Mouse (Mus musculus) heart, embryonic 12.5 days (tissue): ENCODE results near the gene Fyb. TPM values are rescaled to one million over a fixed set of nuclear protein-coding genes. Genes with fewer than 3 reads are reported as not detected.

Experiments used
- ATAC-seq: fragments of 200-750 bp; cut with Nextera tagmentation; 2 replicates; pipeline ENCODE4 v1.8.0; 2017; ENCODE audit warnings: moderate TSS enrichment, moderate library complexity; ENCODE audit not compliant: insufficient number of reproducible peaks, low FRiP score
- H3K27ac ChIP-seq: fragments of 300-500 bp; sonication (generic); 2 replicates; pipeline ENCODE4 v1.5.1; 2016; ENCODE audit warnings: mild to moderate bottlenecking, moderate library complexity; ENCODE audit not compliant: poor library complexity, severe bottlenecking
- H3K27me3 ChIP-seq: fragments of 300-500 bp; sonication (generic); replicated peaks from 2 replicates; pipeline ENCODE4 v1.6.1; 2016; ENCODE audit warnings: mild to moderate bottlenecking, moderate library complexity
- H3K36me3 ChIP-seq: fragments of 300-500 bp; sonication (generic); 2 replicates; pipeline ENCODE4 v1.6.1; 2016; ENCODE audit warnings: mild to moderate bottlenecking, moderate library complexity
- H3K4me1 ChIP-seq: fragments of 300-500 bp; sonication (generic); replicated peaks from 2 replicates; pipeline ENCODE4 v1.6.1; 2016; ENCODE audit warnings: mild to moderate bottlenecking
- H3K4me2 ChIP-seq: fragments of 300-500 bp; sonication (generic); 2 replicates; pipeline ENCODE4 v1.6.1; 2016; ENCODE audit warnings: mild to moderate bottlenecking, moderate library complexity
- H3K4me3 ChIP-seq: fragments of 300-500 bp; sonication (generic); 2 replicates; pipeline ENCODE4 v1.5.1; 2016; ENCODE audit warnings: mild to moderate bottlenecking
- H3K9ac ChIP-seq: fragments of 300-500 bp; sonication (generic); 2 replicates; pipeline ENCODE4 v1.6.1; 2016; ENCODE audit warnings: mild to moderate bottlenecking, moderate library complexity
- H3K9me3 ChIP-seq: fragments of 300-500 bp; sonication (generic); replicated peaks from 2 replicates; pipeline ENCODE4 v1.6.1; 2016; ENCODE audit warnings: mild to moderate bottlenecking, moderate library complexity
- WGBS: fragments of 180-500 bp; shearing (Covaris S2); methylation state at CpG from one replicate; pipeline ENCODE4 v1.1.7; 2016; 5-methylcytosine and 5-hydroxymethylcytosine counted together
- polyA plus RNA-seq: library from polyadenylated mRNA; unstranded; fragments of >200 nt; fragmentation: Nextera tagmentation; extraction: Ambion mirVana; gene quantifications from 2 replicates; pipeline ENCODE4 v1.2.1, GENCODE M21; 2016

Gene Fyb
- polyA plus RNA-seq, 1 experiment from 2014 or later, result 4.3 TPM

DNA sequence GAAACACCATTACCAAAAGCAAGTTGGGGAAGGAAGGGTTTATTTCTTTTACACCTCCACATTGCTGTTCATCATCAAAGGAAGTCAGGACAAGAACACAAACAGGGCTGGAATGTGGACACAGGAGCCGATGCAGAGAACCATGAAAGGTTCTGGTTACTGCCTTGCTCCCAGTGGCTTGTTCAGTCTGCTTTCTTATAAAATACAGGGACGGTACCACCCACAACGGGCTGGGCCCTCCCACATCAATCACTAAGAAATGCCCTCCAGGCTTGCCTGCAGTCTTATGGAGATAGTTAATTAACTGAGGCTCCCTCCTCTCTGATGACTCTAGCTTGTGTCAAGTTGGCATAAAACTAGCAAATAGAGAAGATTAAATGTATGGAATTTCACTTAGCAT, 139.3 kb downstream of the Fyb start:
- no peak for ATAC-seq

DNA sequence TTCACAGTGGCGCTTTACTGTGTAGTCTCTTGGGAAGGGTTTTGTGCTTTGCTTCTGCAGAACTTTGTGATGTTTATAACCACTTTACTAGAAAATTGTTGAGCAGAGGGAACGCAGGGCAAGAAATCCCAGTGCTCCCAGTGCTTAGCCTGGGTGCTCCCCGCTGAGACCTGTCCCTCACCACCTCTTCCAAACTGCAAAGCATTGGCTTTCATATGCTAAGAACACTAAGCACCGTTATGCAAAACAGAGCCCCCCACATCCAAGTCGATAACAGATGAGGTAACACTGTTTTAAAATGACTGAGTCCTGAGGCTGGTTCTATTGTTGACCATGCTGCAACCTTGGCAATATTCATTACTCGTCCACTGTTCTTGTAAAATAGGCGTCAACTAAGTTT, 141.3 kb downstream of the Fyb start:
- no peaks in the 10 kb centered on the region for H3K27me3 ChIP-seq
- WGBS, result 60% methylated on average over 7 of the region's 7 CpGs
- no peak for ATAC-seq

More for the DNA sequence above, 139.3 kb downstream of the Fyb start:
- no peak overlapping the region for H3K9ac ChIP-seq
- 0 out of 2 replicates have a peak, but pooled peaks cover 5% of the 10 kb centered on the region for H3K4me1 ChIP-seq
- H3K4me2 ChIP-seq, result no peak overlapping the region
- no peak overlapping the region for H3K27ac ChIP-seq
- H3K9me3 ChIP-seq, result no peaks in the 10 kb centered on the region
- H3K4me3 ChIP-seq, result no peak overlapping the region
- 41% methylated on average over 3 of the region's 3 CpGs for WGBS
- H3K27me3 ChIP-seq, result no peaks in the 10 kb centered on the region
- H3K36me3 ChIP-seq, result no peaks in the 10 kb centered on the region

DNA sequence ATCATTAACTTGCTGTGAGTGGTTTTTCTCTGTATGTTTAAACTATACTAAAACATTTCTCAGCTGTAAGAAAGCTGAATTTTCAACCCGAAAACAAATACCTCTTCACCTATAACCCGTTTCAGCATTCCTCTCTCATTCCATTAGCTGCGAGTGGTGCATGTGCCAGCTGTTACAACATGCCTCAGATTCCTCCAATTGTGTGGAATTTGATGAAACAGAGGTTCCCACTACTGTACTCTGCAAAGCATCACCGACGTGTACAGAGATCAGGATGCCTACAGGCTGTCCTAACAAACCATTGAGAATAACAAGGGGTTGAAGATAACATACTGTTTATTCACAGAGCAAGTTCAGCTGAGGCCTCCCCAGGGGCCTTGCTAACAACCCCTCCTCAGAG, 143.4 kb downstream of the Fyb start:
- ATAC-seq, result no peak
- no peak overlapping the region for H3K9ac ChIP-seq
- H3K27ac ChIP-seq, result no peak overlapping the region
- WGBS, result 26% methylated on average over 5 of the region's 5 CpGs
- H3K4me3 ChIP-seq, result no peak overlapping the region
- H3K27me3 ChIP-seq, result no peaks in the 10 kb centered on the region
- H3K36me3 ChIP-seq, result no peaks in the 10 kb centered on the region
- H3K4me1 ChIP-seq, result 0 out of 2 replicates have a peak, but pooled peaks cover 10% of the 10 kb centered on the region
- no peaks in the 10 kb centered on the region for H3K9me3 ChIP-seq
- H3K4me2 ChIP-seq, result no peak overlapping the region

More for the DNA sequence above, 141.3 kb downstream of the Fyb start:
- Histone ChIP-seq H3K4me3 (no peak overlapping the region), H3K9me3 (no peaks in the 10 kb centered on the region), H3K9ac (no peak overlapping the region), H3K36me3 (no peaks in the 10 kb centered on the region), H3K27ac (no peak overlapping the region), H3K4me2 (no peak overlapping the region), H3K4me1 (0 out of 2 replicates have a peak, but pooled peaks cover 8% of the 10 kb centered on the region)

DNA sequence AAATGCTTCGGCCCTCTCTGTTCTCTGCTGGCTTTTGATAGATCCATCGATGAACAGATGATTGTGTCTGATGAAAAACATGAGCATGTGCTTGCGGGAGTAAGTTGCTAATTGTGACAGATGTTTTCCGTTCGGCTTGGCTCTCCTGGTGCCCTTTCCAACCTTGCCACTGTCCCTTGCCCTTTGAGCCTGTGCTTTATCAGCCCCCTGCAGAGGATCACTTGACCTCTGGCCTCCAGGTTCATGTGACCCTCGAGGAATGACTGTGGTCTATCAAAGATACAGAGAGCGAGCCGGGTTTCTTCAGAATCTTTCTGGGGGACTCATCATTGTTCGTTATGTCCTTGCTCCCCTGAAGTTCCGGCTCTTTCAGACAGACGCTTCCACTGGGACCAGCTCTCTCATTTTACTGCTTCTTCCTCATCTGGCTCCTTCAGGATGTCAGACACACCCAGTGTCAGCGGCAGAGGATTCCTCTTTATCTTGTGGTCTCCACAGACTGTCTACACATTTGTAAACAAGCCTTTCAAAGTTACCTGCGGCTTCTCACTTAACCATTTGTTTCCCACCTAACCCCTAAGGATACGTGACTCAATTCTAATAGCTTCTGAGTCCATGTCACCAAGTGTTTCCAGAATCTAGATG, 146.3 kb downstream of the Fyb start:
- Histone ChIP-seq H3K4me1 (0 out of 2 replicates have a peak, but pooled peaks cover 10% of the 10 kb centered on the region), H3K36me3 (no peaks in the 10 kb centered on the region), H3K27ac (no peak overlapping the region), H3K4me2 (no peak overlapping the region), H3K9me3 (no peaks in the 10 kb centered on the region), H3K27me3 (no peaks in the 10 kb centered on the region), H3K4me3 (no peak overlapping the region), H3K9ac (no peak overlapping the region)
- 19% methylated on average over 14 of the region's 14 CpGs for WGBS
- ATAC-seq, result no peak

DNA sequence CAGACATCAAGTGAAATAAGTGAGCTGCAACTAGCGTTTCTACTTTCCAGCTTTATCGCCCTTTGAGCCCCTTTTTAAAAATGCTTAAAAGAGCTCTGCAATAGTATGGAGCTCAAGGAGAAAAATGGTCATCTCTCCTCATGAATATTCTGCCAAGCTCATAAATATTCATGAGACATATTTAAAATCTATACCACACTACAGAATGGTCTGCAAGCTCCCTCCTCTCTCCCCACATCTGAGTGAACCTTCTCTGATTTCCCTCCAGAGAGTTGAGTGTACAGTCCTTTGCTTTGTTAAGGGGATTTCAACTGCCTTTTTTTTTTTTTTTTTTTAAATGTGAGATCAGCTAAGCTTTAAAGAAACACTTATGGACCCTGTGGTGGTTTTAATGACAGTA, 155.8 kb downstream of the Fyb start:
- 72% methylated on average over 2 of the region's 2 CpGs for WGBS
- ATAC-seq, result no peak
- no peak overlapping the region for H3K27ac ChIP-seq

DNA sequence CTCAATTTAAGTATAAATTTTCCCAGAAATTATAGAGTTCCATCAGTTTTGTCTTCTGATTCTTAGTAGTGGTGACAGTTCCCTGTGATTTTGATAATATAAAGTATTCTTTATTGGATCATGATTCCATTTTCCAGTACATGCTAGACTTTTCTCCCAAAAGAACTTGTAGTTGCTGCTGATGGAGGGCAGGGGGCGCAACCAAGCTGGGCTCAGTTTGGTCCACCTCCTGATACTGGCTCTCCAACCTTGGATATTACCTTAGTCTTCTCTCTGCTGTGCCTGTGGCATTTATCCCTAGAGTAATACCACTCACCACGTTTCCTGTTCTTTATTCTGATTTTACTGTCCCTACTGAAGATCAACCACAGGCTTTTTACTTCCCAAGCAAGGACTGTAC, 179.5 kb downstream of the Fyb start:
- no peaks in the 10 kb centered on the region for H3K27me3 ChIP-seq
- H3K4me1 ChIP-seq, result 0 out of 2 replicates have a peak, but pooled peaks cover 3% of the 10 kb centered on the region
- no peak overlapping the region for H3K9ac ChIP-seq
- H3K9me3 ChIP-seq, result no peaks in the 10 kb centered on the region
- H3K4me2 ChIP-seq, result no peak overlapping the region
- ATAC-seq, result no peak
- H3K27ac ChIP-seq, result no peak overlapping the region
- WGBS, result 67% methylated on average over 2 of the region's 2 CpGs
- no peaks in the 10 kb centered on the region for H3K36me3 ChIP-seq
- H3K4me3 ChIP-seq, result no peak overlapping the region

More for the DNA sequence above, 155.8 kb downstream of the Fyb start:
- H3K4me3 ChIP-seq, result no peak overlapping the region
- no peaks in the 10 kb centered on the region for H3K27me3 ChIP-seq
- no peaks in the 10 kb centered on the region for H3K4me1 ChIP-seq
- H3K36me3 ChIP-seq, result no peaks in the 10 kb centered on the region
- no peak overlapping the region for H3K4me2 ChIP-seq
- no peak overlapping the region for H3K9ac ChIP-seq
- no peaks in the 10 kb centered on the region for H3K9me3 ChIP-seq

DNA sequence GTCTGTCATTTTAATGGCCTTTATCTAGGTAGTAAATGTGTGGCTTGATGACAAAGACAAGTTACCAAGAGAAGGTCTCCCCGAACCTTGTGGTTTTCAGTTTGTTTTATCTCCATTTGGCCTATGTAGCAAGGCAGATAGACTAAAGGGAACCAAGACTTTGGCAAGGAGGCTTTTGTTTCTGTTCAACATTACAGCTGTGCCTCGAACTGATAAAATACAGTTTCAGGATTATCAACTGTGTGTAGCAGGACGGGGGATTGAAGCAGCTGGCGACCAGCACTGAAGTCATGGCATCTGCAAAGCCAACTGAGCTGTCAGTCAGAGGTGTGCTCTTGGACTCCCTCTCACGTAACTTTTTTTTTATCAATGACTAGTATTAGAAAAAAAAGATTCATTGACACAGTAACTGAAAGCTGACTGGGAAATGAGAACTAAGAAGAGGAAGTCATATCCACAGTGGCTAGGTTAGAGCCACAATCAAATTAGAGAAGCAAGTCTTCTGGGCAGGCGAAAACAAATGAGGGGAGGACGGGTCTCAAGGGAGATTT, 182.8 kb downstream of the Fyb start:
- ATAC-seq, result no peak
- Histone ChIP-seq H3K27me3 (no peaks in the 10 kb centered on the region), H3K4me1 (0 out of 2 replicates have a peak, but pooled peaks cover 12% of the 10 kb centered on the region), H3K9me3 (no peaks in the 10 kb centered on the region), H3K36me3 (no peaks in the 10 kb centered on the region), H3K9ac (no peak overlapping the region), H3K4me3 (no peak overlapping the region), H3K4me2 (no peak overlapping the region), H3K27ac (no peak overlapping the region)
- WGBS, result 31% methylated on average over 7 of the region's 7 CpGs

DNA sequence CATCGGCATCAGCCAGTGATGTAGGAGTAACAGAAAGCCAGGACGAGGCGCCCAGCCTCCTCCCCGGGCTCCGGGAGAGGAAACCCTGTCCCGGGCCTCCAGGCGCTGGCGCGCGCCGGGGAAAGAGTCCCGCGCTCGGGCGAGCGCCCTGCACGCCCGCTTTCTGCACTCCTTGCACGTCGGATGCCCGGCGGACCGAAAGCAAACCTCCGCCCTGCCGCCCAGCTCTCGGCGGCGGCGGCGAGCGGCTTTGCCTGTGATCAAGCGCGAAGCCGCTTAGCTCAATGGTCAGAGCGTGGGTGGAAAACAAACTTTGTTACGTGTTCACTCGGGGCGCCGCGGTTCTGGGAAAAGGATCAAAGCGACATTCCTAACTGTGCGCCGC, 184.9 kb downstream of the Fyb start:
- peak; percentile 70 for ATAC-seq
- H3K4me3 ChIP-seq, result peak overlapping the region; percentile 99
- under 1% methylated on average over 43 of the region's 43 CpGs for WGBS
- H3K27me3 ChIP-seq, result no peaks in the 10 kb centered on the region
- peak overlapping the region; percentile 96 for H3K4me2 ChIP-seq
- H3K9ac ChIP-seq, result peak overlapping the region; percentile 89
- peak overlapping the region; percentile 88 for H3K27ac ChIP-seq
- no peaks in the 10 kb centered on the region for H3K9me3 ChIP-seq
- no peaks in the 10 kb centered on the region for H3K36me3 ChIP-seq
- peaks cover 24% of the 10 kb centered on the region for H3K4me1 ChIP-seq

DNA sequence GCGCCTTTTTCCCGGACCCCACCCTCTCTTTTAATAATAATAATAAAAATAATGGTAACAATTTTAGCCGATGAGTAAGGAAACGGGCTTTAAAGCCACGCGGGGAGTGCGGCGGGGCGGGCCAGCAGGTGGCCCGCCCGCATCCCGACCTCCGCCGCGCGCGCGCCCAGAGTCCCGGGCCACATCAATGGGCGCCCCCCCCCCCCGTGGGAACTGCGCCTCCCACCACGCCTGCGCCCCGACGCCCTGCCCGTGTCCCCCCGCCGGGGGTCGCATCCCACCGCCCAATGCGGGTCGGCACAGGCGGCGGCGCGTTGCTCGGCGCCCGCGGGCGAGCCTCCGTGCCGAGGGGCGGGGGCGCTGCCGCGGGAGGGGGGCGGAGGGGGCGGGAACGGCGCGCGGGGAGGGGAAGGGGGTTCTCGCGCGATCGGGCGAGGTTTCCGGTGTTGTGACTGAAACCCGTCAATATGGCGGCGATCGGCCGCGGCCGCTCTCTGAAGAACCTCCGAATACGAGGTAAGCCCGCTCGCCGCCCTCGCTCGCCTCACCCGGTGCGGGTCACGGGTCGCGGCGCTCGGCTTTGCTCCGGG, 185.4 kb downstream of the Fyb start, which contains the start of gene Rictor:
Gene Rictor, plus strand, starts transcription at position 444 of the 590 bp plus-strand sequence.
- Histone ChIP-seq H3K9ac (peak within 1 kb of the TSS; percentile 89), H3K27ac (peak within 1 kb of the TSS; percentile 88), H3K9me3 (no peaks in the 10 kb centered on the region), H3K4me2 (peak within 1 kb of the TSS; percentile 96), H3K27me3 (no peaks in the 10 kb centered on the region), H3K4me3 (peak within 1 kb of the TSS; percentile 99), H3K4me1 (peaks cover 29% of the 10 kb centered on the region), H3K36me3 (no peaks in the 10 kb centered on the region)
- under 1% methylated on average over 58 of the region's 82 CpGs for WGBS
- peak; percentile 85 for ATAC-seq

DNA sequence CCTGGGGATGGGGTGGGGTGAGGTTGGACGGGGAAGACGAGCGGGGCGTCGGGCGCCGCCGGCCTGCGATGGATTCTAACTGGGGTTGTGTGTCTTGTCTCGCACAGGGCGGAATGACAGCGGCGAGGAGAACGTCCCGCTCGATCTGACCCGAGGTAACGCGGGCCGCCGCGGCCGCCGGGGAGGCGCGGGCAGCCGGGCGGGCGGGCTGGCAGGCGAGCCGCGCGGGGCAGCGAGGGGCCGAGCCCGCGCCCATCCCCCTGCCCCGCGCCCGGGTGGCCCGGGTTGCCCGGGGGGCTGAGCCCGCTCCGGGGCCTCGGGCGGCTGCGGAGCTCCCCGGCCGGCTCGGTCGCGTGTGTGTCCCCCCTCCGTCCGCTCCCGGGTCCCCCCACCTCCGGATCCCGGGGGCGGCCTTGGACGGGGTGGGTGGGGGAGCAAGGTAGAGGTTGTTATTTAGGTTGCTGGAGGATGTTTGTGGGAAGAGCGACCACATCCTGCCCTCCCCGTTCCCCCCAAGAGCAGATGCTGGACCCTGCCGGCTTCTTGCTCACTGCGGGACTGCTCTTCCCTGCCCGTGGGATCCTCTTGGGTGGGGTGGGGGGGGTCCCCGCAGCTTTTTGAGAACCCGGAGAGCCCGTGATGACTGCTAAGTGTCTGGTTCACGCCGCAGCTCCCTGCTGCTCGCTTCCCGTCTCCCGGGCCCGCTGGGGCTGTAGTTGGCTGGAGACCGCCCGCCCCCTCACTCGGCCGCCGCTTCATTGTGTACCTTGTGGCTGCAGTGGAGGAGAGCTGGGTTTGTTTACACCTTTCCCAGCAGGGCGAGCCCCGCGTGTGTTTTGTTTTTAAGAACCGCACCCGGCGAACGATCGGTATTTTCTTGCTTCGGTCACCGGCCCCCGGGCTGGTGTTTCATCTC, 186.1 kb downstream of the Fyb start:
- Histone ChIP-seq H3K36me3 (no peaks in the 10 kb centered on the region), H3K27me3 (no peaks in the 10 kb centered on the region), H3K9me3 (no peaks in the 10 kb centered on the region), H3K4me2 (peak overlapping the region; percentile 96), H3K4me1 (peaks cover 36% of the 10 kb centered on the region), H3K27ac (peak overlapping the region; percentile 88), H3K4me3 (peak overlapping the region; percentile 99), H3K9ac (peak overlapping the region; percentile 89)
- WGBS, result 2% methylated on average over 57 of the region's 89 CpGs
- peak; percentile 77 for ATAC-seq

DNA sequence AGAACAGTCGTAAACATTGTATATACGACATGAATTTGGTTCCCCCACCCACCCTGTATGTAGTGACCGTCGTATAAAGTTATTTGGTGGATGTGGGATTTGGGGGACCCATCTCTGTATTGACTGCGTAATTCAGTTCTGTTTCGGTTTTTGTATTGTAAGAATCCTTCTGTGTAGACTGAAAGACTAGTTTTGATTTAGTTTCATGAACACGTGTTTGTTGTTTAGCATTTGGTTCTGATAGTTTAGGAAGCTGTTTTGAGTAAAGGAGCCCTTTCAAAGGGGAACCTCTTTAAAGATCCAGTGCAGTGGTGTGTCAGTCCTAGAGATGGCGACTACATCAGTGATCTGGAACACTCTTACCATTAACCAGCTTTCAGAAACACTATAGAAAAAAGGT, 187.0 kb downstream of the Fyb start:
- no peak for ATAC-seq
- Histone ChIP-seq H3K27me3 (no peaks in the 10 kb centered on the region), H3K4me3 (peak overlapping the region; percentile 99), H3K9ac (peak overlapping the region; percentile 89), H3K4me2 (peak overlapping the region; percentile 96), H3K36me3 (no peaks in the 10 kb centered on the region), H3K27ac (no peak overlapping the region), H3K9me3 (no peaks in the 10 kb centered on the region), H3K4me1 (peaks cover 43% of the 10 kb centered on the region)
- WGBS, result 26% methylated on average over 8 of the region's 8 CpGs
